Mouse (Mus musculus) cerebral cortex, adult 2 months (tissue): Measurements from ENCODE around the gene Slc22a14.

Source experiments
- WGBS: fragments of 180-500 bp; shearing (Covaris S2); methylation state at CpG from one replicate; pipeline ENCODE4 v1.1.7; 2018; 5-methylcytosine and 5-hydroxymethylcytosine counted together

Gene Slc22a14

DNA sequence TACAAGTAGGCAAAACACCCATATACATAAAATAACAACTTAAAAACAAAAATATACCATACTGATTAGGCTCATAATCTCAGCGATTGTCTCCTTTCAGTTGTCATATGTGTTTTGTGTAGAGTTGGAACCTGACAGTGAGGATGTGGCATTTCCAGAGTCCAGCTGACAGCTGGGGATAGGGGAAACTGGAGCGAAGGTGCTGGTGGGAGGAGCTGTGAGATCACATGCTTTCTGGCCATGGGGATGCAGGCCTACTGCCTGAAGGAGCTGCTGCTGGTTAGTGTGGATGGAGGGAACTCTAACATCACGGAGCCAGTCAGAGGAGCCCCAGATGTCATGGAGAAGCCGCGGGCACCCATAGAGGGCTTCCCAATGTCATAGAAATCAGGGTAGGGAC is 159.6 kb downstream of the Slc22a14 start:
- WGBS, result 91% methylated on average over 5 of the region's 5 CpGs

DNA sequence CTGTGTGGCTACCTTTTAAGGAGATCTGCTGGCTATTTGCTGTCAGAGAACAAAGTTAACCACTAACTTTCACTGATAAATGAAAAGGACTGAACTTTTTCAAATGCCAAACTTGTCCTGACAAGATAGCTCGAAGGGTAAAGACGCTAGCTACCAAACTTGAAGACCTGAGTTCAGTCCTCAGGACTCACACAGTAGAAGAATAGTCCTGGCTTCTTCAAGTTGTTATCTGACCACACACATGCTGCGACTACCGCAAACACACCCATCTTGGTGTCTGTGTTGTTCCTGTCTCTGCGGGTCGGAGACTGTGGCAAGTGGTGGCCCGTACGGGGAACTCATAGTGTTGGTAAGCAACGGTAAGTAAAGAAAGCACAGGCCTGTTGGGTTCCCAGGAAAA is 161.7 kb downstream of the Slc22a14 start:
- WGBS, result 95% methylated on average over 9 of the region's 9 CpGs

- WGBS, result 91% methylated on average over 5 of the region's 5 CpGs
Measured at GRCm38 (mm10) chr9:119201653-119202052, 163.7 kb downstream of the Slc22a14 start.

DNA sequence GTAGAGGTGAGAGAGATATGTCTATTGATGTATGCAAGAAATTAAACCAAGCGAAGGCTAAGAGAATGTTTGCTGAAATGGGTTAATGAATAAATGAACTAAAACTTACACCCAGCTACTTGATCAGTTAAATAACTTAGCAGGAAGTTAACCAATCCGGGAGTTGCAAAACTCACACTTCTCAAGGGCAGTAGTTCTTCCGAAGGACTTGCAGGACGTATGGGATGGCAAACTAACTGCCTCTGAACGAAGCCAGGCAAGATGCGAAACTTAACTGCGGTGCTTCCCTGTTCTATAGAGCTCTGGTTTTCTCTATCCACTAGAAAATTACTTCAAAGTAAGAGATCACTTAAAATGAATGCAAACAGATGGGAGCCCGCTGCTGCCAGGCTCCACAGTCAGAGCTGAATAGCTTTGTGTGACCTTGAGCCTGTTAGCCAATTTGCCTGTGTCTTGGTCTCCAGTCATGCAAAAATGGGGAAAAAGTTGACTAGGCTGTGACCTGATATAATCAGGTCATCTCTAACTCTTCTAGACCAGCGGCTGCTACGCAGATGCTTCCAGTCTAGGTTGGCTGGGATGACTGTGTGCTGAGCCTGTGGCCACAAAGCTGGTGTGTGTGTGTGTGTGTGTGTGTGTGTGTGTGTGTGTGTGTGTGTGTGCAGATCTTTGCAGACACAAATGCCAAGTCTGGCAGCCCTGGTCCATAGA is 166.0 kb downstream of the Slc22a14 start:
- WGBS, result 69% methylated on average over 10 of the region's 10 CpGs

- 42% methylated on average over 11 of the region's 11 CpGs for WGBS
Measured at GRCm38 (mm10) chr9:119192202-119192990, 173.0 kb downstream of the Slc22a14 start.

- WGBS, result 39% methylated on average over 3 of the region's 3 CpGs
Measured at GRCm38 (mm10) chr9:119181241-119181728, 184.1 kb downstream of the Slc22a14 start.

DNA sequence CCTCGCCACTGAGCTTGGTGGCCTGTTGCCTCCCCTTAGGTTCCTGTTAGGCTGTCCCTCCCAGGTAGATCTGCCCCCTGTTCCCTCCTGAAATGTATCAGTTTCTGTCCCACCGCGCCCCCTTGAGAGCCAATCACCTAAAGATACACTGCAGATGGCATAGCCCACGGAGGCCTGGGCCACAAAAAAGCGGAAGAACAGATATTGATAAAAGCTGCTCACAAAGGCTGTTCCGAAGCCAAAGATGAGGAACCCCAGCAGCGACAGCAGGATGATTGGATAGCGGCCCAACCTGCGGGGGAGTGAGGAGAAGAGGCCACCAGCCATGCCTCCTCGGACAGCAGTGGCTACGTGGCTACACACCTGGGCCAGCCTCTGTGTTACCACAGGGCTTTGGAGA is 186.1 kb downstream of the Slc22a14 start:
- 91% methylated on average over 11 of the region's 11 CpGs for WGBS

DNA sequence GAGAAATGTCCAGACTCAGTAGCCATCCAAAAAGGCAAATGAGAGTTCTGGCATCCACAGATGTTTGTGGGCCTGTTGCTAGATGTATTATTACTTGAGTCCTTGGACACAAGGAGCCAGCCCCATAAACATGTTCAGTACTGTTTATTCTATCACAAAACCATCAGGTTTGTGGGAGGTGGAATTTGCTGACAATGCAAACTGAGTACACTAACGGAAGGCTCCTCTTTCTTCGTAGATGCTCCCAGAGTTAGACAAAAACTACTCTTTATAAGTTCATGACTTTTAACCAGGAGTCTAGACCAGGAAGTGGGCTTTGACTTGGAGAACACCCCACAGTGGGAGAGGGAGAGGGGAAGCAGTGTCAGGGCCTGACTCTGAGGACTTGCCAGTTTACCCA is 197.7 kb downstream of the Slc22a14 start:
- 93% methylated on average over 2 of the region's 2 CpGs for WGBS

DNA sequence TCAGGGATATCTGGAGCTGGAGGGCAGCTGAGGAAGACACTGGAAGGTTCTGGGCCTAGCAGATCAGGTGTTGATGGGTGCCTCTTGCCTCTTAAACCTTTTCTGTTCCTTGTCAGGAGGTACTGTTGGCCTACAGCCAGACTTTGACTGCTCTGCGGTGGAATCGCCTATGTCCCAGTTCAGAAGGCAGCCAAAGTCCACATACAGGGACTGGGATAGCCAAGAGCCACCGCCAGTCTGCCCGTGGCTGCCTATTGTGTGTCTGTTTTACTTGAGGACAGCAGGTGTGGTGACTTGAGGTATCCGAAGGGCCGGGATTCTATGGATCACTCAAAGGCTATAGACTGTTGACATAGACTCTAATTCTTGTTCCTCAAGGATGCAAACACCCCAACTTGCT is 199.8 kb downstream of the Slc22a14 start:
- WGBS, result 90% methylated on average over 6 of the region's 6 CpGs

DNA sequence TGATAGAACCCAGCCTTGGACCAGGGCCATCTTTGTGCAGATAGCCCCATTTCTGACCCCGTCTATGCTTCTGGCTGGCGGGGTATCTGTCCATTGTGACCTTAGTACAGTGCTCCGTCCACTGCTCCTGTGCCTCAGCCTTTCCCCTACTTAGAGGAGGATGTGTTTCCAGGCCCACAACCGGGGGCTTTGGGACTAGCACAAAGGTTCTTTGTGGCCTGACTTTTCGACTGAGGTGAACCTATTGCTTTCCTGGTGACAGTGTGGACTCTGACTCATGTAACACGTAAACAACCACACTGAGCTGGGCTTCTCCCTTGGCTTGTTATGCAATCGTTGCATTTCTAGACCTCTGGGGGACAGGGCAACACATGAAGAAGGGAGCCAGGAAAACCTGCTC is 200.6 kb downstream of the Slc22a14 start:
- WGBS, result 85% methylated on average over 7 of the region's 7 CpGs

DNA sequence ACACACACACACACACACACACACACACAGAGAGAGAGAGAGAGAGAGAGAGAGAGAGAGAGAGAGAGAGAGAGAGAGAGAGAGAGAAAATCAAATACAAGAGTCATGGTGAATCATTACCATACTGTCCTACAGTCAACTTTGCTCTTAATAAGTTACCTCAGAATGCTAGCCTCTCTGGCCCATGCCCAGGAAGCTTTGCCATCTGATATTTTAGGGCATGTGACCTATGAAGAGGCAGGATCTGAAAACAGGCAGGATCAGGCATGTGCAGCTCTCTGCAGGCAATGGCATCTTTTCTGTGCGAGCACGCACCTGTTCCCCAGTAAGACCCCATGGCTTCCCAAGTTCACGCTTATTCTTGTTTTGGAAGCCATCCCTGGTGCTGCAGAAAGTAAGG is 204.7 kb downstream of the Slc22a14 start:
- 92% methylated on average over 3 of the region's 3 CpGs for WGBS

- 77% methylated on average over 4 of the region's 4 CpGs for WGBS
Measured at GRCm38 (mm10) chr9:119158861-119159260, 206.5 kb downstream of the Slc22a14 start, which contains the start of gene Gm47289. Gene Gm47289, plus strand, starts transcription at chr9:119159161.

GRCm38 (mm10) chr9:119156278-119157201 is 208.8 kb downstream of the Slc22a14 start, which contains the start of gene Acaa1b:
Gene Acaa1b, minus strand, starts transcription at chr9:119157093.
- WGBS, result 2% methylated on average over 65 of the region's 65 CpGs

GRCm38 (mm10) chr9:119155826-119156225 is 209.5 kb downstream of the Slc22a14 start:
- WGBS, result 57% methylated on average over 7 of the region's 7 CpGs

GRCm38 (mm10) chr9:119155416-119155815 is 209.9 kb downstream of the Slc22a14 start:
- 80% methylated on average over 8 of the region's 8 CpGs for WGBS

GRCm38 (mm10) chr9:119151751-119152150 is 213.6 kb downstream of the Slc22a14 start:
- 62% methylated on average over 2 of the region's 2 CpGs for WGBS

- WGBS, result 62% methylated on average over 5 of the region's 5 CpGs
Measured at GRCm38 (mm10) chr9:119149601-119150000, 215.8 kb downstream of the Slc22a14 start.

GRCm38 (mm10) chr9:119146098-119146770 is 219.1 kb downstream of the Slc22a14 start:
- WGBS, result 63% methylated on average over 13 of the region's 13 CpGs

GRCm38 (mm10) chr9:119145638-119146037 is 219.7 kb downstream of the Slc22a14 start:
- 72% methylated on average over 6 of the region's 6 CpGs for WGBS

DNA sequence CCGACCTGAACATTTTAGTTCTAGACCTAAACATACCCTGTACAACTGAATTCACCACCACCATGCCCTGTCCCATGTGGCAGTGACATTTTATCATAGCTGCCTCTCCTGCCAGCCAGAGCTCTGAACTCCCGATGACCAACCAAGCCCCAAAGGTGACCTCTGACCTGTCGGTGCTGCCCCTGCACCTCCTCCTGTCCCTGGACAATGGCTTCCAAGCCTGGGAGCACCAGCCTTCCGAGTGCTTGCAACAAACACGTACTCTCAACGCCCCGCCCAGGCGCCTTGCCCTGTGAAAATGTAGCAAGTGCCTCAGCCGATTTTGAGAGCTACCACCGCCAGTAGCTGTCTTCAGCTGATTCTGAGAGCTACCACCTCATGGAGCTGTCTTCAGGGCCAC is 220.2 kb downstream of the Slc22a14 start:
- 64% methylated on average over 10 of the region's 10 CpGs for WGBS

DNA sequence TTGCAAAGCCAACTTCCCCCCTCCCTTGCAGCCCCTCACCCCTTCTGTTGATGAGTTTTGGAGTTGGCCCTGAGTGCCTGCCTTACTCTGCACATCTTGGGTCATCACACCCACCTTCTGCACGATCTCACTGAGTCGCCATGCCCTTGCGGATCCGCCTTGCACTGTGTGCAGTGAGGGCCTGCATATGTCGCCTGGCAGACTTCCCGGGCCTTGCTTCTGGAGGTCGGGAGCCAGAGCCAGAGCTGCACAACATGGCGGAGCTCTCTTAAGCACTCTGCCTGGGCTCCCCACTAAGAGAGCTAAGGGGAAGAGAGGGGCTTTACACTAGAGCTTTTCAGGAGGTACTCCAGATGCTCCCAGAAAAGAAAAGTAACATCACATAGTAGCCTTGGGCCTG is 220.7 kb downstream of the Slc22a14 start:
- 71% methylated on average over 8 of the region's 8 CpGs for WGBS
